Mouse (Mus musculus) embryonic facial prominence, embryonic 13.5 days (tissue): ENCODE measurements around the gene Rgs12. TPM values are rescaled to one million over a fixed set of nuclear protein-coding genes. Genes with fewer than 3 reads are reported as not detected.

Experiments used
- ATAC-seq: fragments of 200-750 bp; cut with Nextera tagmentation; 2 replicates; pipeline ENCODE4 v1.8.0; 2017; ENCODE audit warnings: low read depth; ENCODE audit not compliant: insufficient number of reproducible peaks, insufficient read depth, low FRiP score, low TSS enrichment
- H3K27ac ChIP-seq: fragments of 300-500 bp; sonication (generic); 2 replicates; pipeline ENCODE4 v1.5.1; 2015; ENCODE audit warnings: moderate library complexity, mild to moderate bottlenecking, inconsistent platforms
- H3K27me3 ChIP-seq: fragments of 300-500 bp; sonication (generic); 2 replicates; pipeline ENCODE4 v1.6.1; 2015; ENCODE audit warnings: mild to moderate bottlenecking, inconsistent platforms
- H3K36me3 ChIP-seq: fragments of 300-500 bp; sonication (generic); 2 replicates; pipeline ENCODE4 v1.6.1; 2015; ENCODE audit warnings: mild to moderate bottlenecking, inconsistent platforms
- H3K4me1 ChIP-seq: fragments of 300-500 bp; sonication (generic); 2 replicates; pipeline ENCODE4 v1.6.1; 2015; ENCODE audit warnings: inconsistent platforms
- H3K4me2 ChIP-seq: fragments of 300-500 bp; sonication (generic); 2 replicates; pipeline ENCODE4 v1.6.1; 2015; ENCODE audit warnings: moderate library complexity, mild to moderate bottlenecking, inconsistent platforms
- H3K4me3 ChIP-seq: fragments of 300-500 bp; sonication (generic); 2 replicates; pipeline ENCODE4 v1.5.1; 2015; ENCODE audit warnings: mild to moderate bottlenecking, inconsistent platforms
- H3K9ac ChIP-seq: fragments of 300-500 bp; sonication (generic); 2 replicates; pipeline ENCODE4 v1.6.1; 2015; ENCODE audit warnings: mild to moderate bottlenecking, inconsistent platforms
- H3K9me3 ChIP-seq: fragments of 300-500 bp; sonication (generic); 2 replicates; pipeline ENCODE4 v1.6.1; 2016; ENCODE audit warnings: inconsistent platforms
- WGBS: fragments of 180-500 bp; shearing (Covaris S2); methylation state at CpG from one replicate; pipeline ENCODE4 v1.1.7; 2015; ENCODE audit warnings: mixed read lengths; 5-methylcytosine and 5-hydroxymethylcytosine counted together
- polyA plus RNA-seq: library from polyadenylated mRNA; unstranded; fragments of >200 nt; fragmentation: Nextera tagmentation; extraction: Ambion mirVana; gene quantifications from 2 replicates; pipeline ENCODE4 v1.2.1, GENCODE M21; 2015

The Rgs12 gene
- polyA plus RNA-seq, 1 experiment from 2014 or later, result 50.7 TPM

DNA sequence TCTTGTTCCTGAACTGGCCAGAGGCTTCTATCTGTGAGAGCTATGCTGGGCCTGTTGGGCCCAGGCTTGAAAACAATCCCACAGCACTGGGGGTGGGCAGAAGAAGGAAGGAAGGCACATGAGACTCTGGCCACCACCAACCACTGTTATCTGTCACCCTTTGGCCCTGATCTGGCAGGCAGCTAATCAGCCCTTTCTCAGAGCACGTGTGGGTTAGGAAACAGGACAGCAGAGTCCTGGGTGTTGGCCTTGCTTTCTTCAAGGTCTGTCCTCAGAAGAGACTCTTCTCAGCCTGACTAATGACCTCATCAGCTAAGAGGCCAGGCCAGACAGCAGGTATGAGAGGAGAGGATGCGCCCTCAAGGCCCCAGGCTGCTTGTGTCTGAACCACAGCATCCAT is 38.2 kb downstream of the Rgs12 start:
- Histone ChIP-seq H3K9me3 (no peaks in the 10 kb centered on the region), H3K36me3 (peaks cover 45% of the 10 kb centered on the region), H3K27ac (no peak overlapping the region), H3K4me2 (no peak overlapping the region), H3K4me3 (no peak overlapping the region), H3K27me3 (no peaks in the 10 kb centered on the region), H3K9ac (no peak overlapping the region), H3K4me1 (peaks cover 44% of the 10 kb centered on the region)
- ATAC-seq, result no peak
- WGBS, result 85% methylated on average over 2 of the region's 2 CpGs

GRCm38 (mm10) chr5:34988690-34989089 is 39.4 kb downstream of the Rgs12 start:
- Histone ChIP-seq H3K9me3 (no peaks in the 10 kb centered on the region), H3K36me3 (peaks cover 37% of the 10 kb centered on the region), H3K9ac (no peak overlapping the region), H3K4me1 (peaks cover 49% of the 10 kb centered on the region), H3K27me3 (no peaks in the 10 kb centered on the region), H3K4me3 (no peak overlapping the region), H3K27ac (peak overlapping the region; percentile 71), H3K4me2 (no peak overlapping the region)
- 82% methylated on average over 5 of the region's 5 CpGs for WGBS
- ATAC-seq, result no peak

DNA sequence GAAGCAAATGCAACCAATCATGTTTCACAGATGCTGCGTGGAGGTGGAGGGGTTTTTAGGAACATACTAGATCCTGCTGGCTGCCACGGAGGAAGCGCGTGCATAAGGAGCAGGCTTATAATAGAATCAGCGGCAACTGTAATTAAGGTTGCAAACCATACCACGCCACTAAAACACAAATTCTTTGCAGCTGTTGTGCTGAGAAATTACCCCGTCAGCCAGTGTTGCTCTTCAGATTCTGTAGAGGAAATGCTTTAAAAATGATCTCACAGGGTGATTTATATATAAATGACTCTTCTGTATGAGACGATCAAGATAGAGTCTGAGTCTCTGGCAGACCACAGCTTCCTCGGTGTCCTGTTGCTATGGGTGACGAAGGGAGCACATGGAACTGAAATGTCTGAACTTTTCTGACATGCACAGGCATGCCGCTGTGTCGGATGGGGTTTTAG is 40.1 kb downstream of the Rgs12 start:
- H3K4me3 ChIP-seq, result no peak overlapping the region
- H3K27ac ChIP-seq, result peak overlapping the region; percentile 71

GRCm38 (mm10) chr5:34998754-34999153 is 49.5 kb downstream of the Rgs12 start:
- H3K9me3 ChIP-seq, result no peaks in the 10 kb centered on the region
- 32% methylated on average over 3 of the region's 3 CpGs for WGBS
- 0 out of 2 replicates have a peak, but pooled peaks have one; percentile 15 for ATAC-seq
- H3K27ac ChIP-seq, result peak overlapping the region; percentile 80
- H3K27me3 ChIP-seq, result no peaks in the 10 kb centered on the region
- peaks cover 35% of the 10 kb centered on the region for H3K4me1 ChIP-seq
- H3K4me3 ChIP-seq, result no peak overlapping the region
- H3K4me2 ChIP-seq, result peak overlapping the region; percentile 24; the same call in 1 of the 2 replicates
- H3K9ac ChIP-seq, result no peak overlapping the region
- H3K36me3 ChIP-seq, result peaks cover 10% of the 10 kb centered on the region; the same call in 1 of the 2 replicates

More for the DNA sequence above, 40.1 kb downstream of the Rgs12 start:
- no peak for ATAC-seq
- H3K4me1 ChIP-seq, result peaks cover 49% of the 10 kb centered on the region
- peaks cover 36% of the 10 kb centered on the region for H3K36me3 ChIP-seq
- H3K9me3 ChIP-seq, result no peaks in the 10 kb centered on the region
- WGBS, result 19% methylated on average over 12 of the region's 12 CpGs
- no peak overlapping the region for H3K9ac ChIP-seq
- H3K4me2 ChIP-seq, result peak overlapping the region; percentile 26; the same call in 1 of the 2 replicates
- no peaks in the 10 kb centered on the region for H3K27me3 ChIP-seq

DNA sequence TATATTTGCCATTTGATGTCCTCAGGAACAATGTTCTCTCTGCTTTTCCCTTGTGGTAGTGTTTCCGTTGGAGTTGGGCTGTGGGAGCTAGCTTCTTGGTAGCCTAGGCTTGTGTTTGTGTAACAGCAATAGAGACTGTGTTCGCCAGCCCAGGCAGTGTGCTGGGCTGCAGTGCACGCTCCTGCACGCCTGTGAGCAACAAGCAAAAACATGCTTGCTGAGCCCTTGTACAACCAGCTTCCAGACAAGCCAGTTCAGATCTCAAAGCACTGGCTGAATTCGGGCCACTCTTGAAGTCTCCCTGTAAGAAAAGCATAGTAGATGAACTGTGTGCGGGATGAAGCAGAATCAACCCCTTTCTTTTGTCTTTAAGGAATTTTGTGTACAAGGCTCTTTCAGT is 50.0 kb downstream of the Rgs12 start:
- Histone ChIP-seq H3K27ac (peak overlapping the region; percentile 80), H3K36me3 (peaks cover 6% of the 10 kb centered on the region; the same call in 1 of the 2 replicates)

GRCm38 (mm10) chr5:35000323-35000722 is 51.1 kb downstream of the Rgs12 start:
- H3K27me3 ChIP-seq, result no peaks in the 10 kb centered on the region
- no peak overlapping the region for H3K4me3 ChIP-seq
- H3K9me3 ChIP-seq, result no peaks in the 10 kb centered on the region
- H3K4me2 ChIP-seq, result peak overlapping the region; percentile 24
- H3K27ac ChIP-seq, result peak overlapping the region; percentile 80
- peaks cover 39% of the 10 kb centered on the region for H3K4me1 ChIP-seq
- no peak for ATAC-seq
- H3K36me3 ChIP-seq, result peaks cover 10% of the 10 kb centered on the region
- H3K9ac ChIP-seq, result no peak overlapping the region

More for the DNA sequence above, 50.0 kb downstream of the Rgs12 start:
- no peaks in the 10 kb centered on the region for H3K27me3 ChIP-seq
- ATAC-seq, result no peak
- no peaks in the 10 kb centered on the region for H3K9me3 ChIP-seq
- H3K4me1 ChIP-seq, result peaks cover 37% of the 10 kb centered on the region
- H3K9ac ChIP-seq, result no peak overlapping the region
- 62% methylated on average over 6 of the region's 6 CpGs for WGBS
- no peak overlapping the region for H3K4me3 ChIP-seq
- peak overlapping the region; percentile 24; the same call in 1 of the 2 replicates for H3K4me2 ChIP-seq

DNA sequence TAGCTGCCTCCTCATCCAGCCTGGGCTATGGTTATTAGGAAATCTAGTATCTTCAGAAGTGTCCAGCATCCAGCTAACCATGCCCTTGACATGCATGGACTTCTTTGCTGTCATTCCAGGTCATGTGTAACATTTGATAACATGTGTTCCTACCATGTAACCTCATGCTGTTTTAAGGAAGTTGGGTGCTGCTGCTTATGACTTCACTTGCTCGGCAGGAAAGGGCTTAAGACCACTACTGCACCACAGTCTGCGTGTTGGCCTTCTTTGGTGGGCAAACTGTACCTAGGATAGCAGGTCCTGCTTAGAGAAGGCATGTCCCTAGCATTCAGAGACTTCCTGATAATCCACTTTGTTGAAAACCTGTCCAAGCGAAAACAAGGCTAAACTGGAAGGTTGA is 51.9 kb downstream of the Rgs12 start:
- Histone ChIP-seq H3K27ac (peak overlapping the region; percentile 80), H3K4me3 (no peak overlapping the region), H3K4me2 (no peak overlapping the region), H3K9ac (no peak overlapping the region), H3K36me3 (peaks cover 18% of the 10 kb centered on the region), H3K9me3 (no peaks in the 10 kb centered on the region), H3K27me3 (no peaks in the 10 kb centered on the region), H3K4me1 (peaks cover 39% of the 10 kb centered on the region)
- no peak for ATAC-seq
- 73% methylated on average over 3 of the region's 3 CpGs for WGBS

GRCm38 (mm10) chr5:35003611-35004162 is 54.4 kb downstream of the Rgs12 start:
- no peaks in the 10 kb centered on the region for H3K9me3 ChIP-seq
- no peak overlapping the region for H3K27ac ChIP-seq
- ATAC-seq, result no peak
- H3K4me2 ChIP-seq, result no peak overlapping the region
- H3K4me3 ChIP-seq, result no peak overlapping the region
- 0 out of 2 replicates have a peak overlapping the region, but pooled peaks have one; percentile 2 for H3K9ac ChIP-seq
- H3K27me3 ChIP-seq, result no peaks in the 10 kb centered on the region
- peaks cover 32% of the 10 kb centered on the region for H3K4me1 ChIP-seq
- peaks cover 32% of the 10 kb centered on the region for H3K36me3 ChIP-seq
- WGBS, result 71% methylated on average over 7 of the region's 7 CpGs

- ATAC-seq, result no peak
- 88% methylated on average over 2 of the region's 2 CpGs for WGBS
- Histone ChIP-seq H3K27me3 (no peaks in the 10 kb centered on the region), H3K4me1 (peaks cover 23% of the 10 kb centered on the region), H3K9ac (no peak overlapping the region), H3K9me3 (no peaks in the 10 kb centered on the region), H3K36me3 (peaks cover 36% of the 10 kb centered on the region), H3K4me3 (no peak overlapping the region), H3K27ac (no peak overlapping the region), H3K4me2 (no peak overlapping the region)
These were observed 55.5 kb downstream of the Rgs12 start for GRCm38 (mm10) chr5:35004769-35005168.

DNA sequence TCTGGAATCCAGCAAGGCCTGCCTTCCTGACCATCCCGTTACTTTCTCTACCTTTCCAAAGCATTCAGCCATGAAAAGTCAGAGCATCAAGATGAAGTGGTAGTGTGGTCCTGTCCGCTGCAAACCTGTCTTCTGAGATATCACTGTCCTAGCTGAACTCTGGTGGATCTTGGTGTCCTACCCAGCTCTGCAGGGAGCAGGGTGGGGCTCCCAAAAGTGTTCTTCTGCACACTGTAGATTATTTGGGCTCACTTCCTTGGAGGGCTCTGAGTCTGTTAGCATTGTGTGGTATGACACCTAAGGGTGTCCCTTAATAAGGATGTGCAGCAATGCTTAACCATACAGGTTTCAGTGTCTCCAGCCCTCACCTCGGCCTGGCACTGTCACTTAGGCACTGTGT is 56.4 kb downstream of the Rgs12 start:
- H3K27me3 ChIP-seq, result no peaks in the 10 kb centered on the region
- 86% methylated on average over 3 of the region's 3 CpGs for WGBS
- no peaks in the 10 kb centered on the region for H3K9me3 ChIP-seq
- no peak overlapping the region for H3K4me3 ChIP-seq
- H3K27ac ChIP-seq, result no peak overlapping the region
- no peak overlapping the region for H3K9ac ChIP-seq
- no peak overlapping the region for H3K4me2 ChIP-seq
- peaks cover 14% of the 10 kb centered on the region for H3K4me1 ChIP-seq
- no peak for ATAC-seq
- H3K36me3 ChIP-seq, result peaks cover 38% of the 10 kb centered on the region

- no peak overlapping the region for H3K9ac ChIP-seq
- peaks cover 42% of the 10 kb centered on the region for H3K36me3 ChIP-seq
- ATAC-seq, result no peak
- no peaks in the 10 kb centered on the region for H3K27me3 ChIP-seq
- H3K4me1 ChIP-seq, result peaks cover 10% of the 10 kb centered on the region
- H3K9me3 ChIP-seq, result no peaks in the 10 kb centered on the region
- 75% methylated on average over 2 of the region's 2 CpGs for WGBS
- H3K4me3 ChIP-seq, result no peak overlapping the region
- H3K4me2 ChIP-seq, result no peak overlapping the region
- no peak overlapping the region for H3K27ac ChIP-seq
These were observed 57.4 kb downstream of the Rgs12 start for GRCm38 (mm10) chr5:35006599-35006998.

- H3K27me3 ChIP-seq, result no peaks in the 10 kb centered on the region
- H3K4me1 ChIP-seq, result peaks cover 3% of the 10 kb centered on the region
- H3K36me3 ChIP-seq, result peaks cover 46% of the 10 kb centered on the region
- H3K4me2 ChIP-seq, result no peak overlapping the region
- no peak overlapping the region for H3K27ac ChIP-seq
- ATAC-seq, result no peak
- no peaks in the 10 kb centered on the region for H3K9me3 ChIP-seq
- no peak overlapping the region for H3K9ac ChIP-seq
- 92% methylated on average over 4 of the region's 4 CpGs for WGBS
- H3K4me3 ChIP-seq, result no peak overlapping the region
These were observed 59.9 kb downstream of the Rgs12 start for GRCm38 (mm10) chr5:35009163-35009562.
